Mouse (Mus musculus): ENCODE results near the gene Gns. TPM values are rescaled to one million over a fixed set of nuclear protein-coding genes. Genes with fewer than 3 reads are reported as not detected.

The Gns gene
- total RNA-seq, 2 experiments from 2014 or later: 89.4 to 92.1 TPM

DNA sequence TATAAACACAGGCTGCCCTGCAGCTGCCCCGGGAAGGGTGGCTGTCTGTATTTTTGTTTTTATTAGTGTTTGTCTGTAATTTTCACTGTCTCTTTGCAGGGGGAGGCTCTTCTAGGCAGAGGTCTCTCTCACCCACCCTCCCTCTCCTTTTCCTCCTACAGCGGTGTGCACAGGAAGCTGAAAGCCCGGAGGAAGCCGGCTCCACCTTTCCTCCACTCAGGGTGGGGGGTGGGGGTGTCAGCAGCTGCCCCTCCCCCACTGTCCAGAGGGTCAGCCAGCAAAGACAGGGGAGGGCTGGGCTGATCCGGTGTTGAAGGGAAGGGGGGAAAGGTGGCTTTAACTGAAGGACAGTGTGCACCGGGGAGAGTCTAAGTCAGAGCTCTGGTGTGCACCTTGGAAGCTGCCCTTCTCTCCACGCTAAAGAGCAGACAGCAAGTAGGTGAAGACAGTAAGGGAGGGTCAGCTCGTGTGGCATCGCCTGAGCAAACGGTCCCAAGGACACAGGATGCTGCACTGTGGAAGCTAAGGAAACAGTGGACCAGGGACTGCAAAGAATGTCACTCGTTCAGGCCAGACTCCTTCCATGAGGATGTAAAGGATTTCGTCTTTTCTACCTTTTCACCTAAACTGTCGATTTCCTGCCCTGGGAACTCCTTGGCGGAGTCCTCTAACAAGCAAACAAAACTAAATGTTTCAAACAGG is 65.2 kb downstream of the Gns start:
- DNase-seq: peak; percentile 55 to 80

DNA sequence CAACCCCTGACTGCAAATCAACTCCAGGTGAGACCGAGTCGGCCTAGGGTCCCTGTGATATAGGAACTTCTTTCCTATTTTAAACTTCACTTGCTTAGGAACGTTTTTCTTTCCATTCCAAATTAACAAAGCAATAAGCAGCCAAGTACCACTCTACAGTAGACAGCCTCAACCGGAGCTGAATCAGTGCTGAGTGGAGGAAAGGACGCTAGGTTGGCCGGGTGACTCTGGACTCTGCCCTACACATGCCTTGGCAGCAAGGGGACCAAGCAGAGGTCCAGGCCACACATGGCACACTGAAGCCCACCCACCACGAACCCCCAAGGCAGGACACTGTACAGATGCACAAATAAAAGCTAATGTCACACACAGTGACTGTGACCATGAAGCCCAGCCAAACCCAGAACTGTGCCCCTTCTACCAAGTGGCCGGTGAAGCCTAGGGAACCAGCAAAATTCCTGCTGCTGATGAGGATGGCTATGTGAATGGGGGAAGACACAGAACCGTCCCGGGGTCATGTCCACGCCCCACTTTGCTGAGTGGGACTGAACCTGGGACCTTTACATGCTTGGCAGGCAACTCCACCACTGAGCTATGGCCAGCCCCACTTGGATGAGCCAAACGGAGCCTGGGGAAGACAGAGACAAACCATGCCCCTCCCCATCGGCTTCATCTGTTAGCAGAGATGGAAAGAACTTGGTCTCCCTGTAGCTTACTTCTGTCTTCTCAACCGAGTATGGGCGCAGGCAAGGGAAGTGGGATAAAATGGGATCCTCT is 66.1 kb downstream of the Gns start:
- DNase-seq: peak in 1 of 2 experiments; percentile 42

DNA sequence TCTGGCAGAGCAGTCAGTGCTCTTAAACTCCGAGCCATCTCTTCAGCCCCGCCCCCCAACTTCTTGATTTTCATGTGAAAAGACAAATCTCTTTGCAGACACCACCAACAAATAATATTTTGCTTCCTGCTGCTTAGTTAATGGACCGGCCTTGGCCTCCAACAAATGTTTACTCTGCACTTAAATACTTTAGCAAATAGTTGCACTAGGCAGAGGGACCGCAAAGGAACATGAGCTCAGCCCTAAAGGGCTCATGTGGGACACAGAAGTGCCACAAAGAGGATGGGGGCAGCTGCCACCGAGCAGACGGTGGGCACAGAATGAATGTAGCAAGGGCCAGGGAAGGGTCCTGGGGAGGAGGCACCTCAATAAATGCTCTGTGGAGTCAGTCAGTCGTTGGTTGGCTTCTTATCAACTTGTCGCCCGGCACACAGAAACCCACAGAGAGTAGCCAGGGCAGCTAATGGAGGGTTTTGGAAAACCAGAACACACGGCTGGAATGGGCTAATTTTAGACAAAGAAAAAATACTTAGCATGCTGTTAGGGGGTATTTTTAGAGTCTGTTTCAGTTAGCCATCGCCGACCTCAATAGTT is 67.2 kb downstream of the Gns start:
- DNase-seq: peak; percentile 64 to 66

DNA sequence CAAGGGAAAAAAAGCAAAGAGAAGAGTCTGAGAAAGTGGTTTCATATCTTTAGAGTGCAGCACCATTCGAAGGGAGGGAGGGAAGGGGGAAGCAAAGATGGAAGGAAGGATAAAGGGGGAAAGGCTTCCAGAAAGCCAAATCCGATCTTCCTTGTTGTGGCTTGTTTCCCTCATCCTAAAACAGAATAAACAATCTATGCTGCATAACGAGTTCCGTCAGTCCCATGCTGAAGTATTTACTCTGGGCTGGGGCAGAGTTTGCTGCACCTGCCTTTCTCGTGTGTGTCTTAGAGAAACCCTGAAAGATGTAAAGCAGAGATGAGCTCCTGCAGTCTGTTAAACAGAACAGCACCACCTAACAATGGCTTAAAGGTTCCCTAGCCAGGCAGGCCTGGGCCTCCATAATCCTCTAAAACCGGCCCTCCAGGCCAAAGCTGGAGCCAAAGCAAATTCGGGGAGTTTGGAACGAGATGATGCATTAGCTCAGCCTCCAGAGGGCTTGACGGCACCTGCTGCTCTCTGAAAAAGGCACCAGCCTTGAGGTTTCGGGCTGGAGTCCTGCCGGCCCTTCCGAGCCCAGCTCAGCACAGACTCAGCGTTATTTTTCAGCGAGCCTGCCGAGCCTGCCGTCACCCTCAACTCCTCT is 67.9 kb downstream of the Gns start:
- peak; percentile 33 to 64 for DNase-seq

DNA sequence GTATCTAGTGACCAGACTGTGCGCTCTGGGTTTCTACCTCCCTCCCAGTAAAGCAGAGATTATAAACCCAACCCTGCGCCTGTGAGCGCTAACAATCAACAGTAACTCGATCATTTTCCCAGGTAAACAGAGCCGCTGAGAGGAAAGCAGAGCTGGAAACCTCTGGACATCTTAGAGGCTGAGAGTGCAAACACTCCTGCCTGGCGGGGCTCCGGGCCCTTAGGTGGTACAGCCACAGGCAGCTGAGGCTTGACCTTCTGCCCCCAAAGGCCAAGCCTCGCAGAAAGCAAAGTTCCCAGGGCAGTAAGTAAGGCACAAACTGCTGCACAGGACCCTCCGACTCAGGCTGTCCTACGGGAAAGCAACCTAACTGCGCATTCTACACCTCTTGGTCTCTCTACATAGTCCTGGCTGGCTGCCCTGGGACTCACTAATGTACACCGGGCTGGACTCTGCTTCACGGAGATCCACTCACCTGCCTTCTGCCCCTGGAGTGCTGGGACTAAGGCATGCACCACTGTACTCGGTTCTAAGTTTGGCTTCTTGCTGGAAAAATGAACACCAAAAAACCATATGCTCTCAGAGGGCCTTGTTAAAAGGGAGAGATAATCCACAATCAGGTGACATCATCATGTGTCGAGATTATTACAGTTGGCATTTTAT is 69.7 kb downstream of the Gns start:
- DNase-seq: peak in 1 of 2 experiments; percentile 18

DNA sequence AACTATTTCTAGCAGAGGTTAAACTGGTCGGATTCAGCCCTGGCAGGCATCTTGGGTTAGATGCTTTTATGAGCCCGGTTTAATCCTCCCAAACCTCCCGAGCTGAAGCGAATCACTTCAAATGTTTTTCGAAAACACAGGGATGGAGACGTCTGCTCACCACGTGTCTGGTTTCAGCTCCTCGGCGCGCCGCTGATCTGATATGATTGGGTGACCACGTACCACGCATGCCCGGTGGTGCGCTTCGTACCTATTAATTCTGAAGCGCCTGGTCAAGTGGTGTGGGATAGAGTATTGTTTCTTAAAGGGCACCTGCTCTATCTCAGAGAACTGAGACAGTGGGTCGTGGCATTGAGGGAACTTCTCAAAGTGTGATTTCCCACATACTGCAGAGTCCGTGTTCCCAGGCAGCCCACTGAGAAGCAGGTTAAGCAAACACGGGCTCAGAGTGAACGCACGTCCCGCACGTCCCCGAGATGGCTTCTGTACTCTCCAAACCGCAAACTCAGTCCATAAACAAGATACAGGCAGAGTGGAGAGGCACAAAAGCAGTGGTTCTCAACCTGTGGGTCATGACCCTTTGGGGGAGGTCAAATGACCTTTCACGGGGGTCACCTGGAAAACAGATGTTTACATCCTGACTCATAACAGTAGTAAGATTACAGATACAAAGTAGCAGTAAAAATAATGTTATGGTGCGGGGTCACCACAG is 70.8 kb downstream of the Gns start:
- DNase-seq: peak in 1 of 2 experiments; percentile 43

DNA sequence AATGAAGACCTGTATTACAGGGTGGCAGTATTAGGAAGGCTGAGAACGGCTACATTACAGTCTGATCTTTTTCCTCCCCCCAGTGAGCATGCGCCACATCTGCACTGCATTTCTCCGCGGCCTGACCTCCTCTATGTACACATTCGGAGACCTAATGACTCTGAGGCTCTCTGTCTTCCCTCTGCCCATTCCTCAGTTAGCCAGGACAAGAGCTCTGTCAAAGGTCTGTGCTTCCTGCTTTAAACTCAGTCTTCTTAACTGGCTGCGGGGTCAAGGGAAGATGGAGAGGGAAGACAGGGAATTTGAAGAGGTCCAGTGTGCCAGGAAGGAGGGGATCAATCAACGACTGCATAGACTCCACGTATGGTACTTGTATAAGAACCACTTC is 71.4 kb downstream of the Gns start:
- no peak for DNase-seq

DNA sequence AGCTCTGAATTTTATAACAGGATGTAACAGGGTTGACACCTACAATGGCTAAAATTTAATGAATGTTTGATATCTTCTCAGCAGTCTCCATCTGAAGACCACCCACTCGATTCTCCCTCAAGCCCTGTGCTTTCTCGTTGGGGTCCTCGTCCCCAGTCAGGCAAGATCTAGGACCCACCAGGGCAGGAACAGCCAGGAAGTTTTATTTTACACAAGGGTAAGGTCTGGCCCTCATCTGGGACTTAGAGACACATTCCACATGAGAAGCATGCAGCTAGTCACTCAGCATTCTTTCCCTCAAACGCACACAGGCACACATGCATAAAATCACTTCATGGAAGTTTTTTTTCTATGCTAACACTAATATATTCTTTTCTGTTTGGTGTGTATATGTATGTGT is 71.8 kb downstream of the Gns start:
- DNase-seq: no peak

DNA sequence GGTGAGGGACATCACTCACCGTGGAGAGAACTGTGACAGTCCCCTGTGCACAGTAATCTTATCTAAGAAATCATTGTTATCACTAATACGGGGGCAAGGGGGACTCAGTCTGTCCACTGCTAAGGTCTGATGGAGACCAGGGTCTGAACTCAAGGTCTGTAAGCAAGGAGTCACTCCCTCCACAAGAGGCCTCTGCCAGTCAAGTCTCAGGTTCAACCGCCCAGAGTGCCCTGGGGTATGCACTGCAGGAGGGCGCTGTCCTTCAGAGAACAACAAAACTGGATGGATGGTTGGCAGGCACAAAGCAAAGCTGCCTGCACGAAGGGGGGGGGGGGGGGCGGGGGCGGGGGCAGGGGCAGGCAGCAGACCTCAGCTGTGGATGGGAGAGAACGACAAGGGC is 73.2 kb downstream of the Gns start:
- DNase-seq: no peak

DNA sequence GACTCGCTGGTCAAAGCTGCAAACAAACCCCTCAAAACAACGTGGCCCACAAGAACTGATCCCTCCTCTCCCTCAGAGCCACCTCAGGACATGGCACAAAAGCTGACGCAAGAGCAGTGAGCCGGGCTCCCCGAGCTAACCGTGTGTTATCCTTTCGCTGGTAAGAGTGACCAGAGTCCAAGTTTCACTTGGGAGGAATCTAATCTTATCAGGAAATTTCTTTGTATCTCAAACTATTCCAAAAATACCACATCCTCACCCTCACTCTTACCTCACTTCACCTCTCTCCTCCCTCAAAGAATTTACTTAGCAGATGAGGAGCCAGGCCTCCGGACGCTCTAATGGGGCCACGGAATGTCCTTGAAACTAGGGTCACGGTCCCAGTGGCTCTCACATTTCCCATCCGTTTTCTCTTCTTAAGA is 74.4 kb downstream of the Gns start:
- DNase-seq: peak in 1 of 2 experiments; percentile 63

DNA sequence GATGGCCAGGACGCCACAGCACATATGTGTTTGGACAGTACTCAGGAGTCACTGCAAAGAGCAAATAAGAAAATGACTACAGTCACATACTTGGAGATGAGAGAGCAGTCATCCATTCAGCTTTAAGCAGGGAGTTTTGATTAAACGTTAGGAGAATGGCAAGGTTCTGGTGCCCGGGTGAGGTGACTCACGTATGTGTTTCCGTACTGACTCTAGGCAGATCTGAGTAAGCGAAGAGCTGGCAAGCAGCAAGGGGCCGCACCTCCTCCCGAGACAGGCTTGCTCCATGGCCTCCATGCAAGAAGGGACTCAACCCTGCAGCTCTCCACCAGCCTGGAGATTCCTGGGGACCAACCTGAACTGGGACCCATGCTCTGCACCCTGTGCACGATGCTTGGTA is 78.9 kb downstream of the Gns start:
- DNase-seq: no peak

DNA sequence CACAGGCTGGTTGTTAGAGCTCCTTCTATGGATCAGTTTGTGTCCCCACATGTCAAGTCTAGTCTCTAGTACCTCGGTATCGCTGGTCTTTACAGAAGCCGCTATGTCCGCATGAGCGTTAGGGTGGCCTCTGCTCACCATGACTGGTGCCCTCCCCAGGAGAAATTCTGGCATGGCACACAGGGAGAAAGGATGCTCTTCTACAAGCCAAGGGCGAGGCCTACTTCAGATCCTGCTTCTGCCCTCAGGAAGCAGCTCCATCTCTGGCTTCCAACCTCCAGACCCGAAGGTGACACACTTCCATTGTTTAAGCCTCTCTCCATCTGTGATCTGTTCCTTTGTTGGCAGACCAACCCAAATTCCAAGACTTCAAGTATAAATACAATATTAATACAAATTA is 79.3 kb downstream of the Gns start:
- DNase-seq: peak in 1 of 2 experiments; percentile 49

DNA sequence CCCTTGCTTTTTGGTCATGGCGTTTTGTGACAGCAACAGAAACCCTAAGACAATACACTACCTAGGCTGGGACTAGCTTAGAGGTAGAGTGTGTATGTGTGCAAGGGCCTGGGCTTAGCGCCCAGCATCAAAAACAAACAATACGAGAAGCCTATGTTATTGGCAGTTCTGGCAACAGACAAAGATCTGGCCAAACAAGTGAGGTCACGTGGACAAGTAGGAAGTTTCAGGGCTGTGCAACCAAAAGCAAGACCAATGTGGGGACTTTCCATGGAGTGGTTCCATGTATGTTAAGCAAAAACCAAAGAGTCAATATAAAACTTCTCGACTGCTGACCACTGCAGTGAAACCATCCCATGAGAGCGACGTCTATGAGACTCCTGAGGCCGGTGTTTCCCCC is 80.9 kb downstream of the Gns start:
- no peak for DNase-seq

Other genes starting within 250 kb of the Gns start
- gene Tbc1d30, start 13.8 kb upstream of the Gns start, total RNA-seq (2021): 1 to 10 TPM; 2.1 to 2.3 TPM
- 100 to 1,000 TPM; 131 to 138 TPM for gene Rassf3, start 111.3 kb downstream of the Gns start, total RNA-seq (2021)
- 10 to 100 TPM; 18.4 to 21.3 TPM for gene Tbk1, start 221.7 kb downstream of the Gns start, total RNA-seq (2021)

Data from heart, adult 18-20 months (tissue).